Mouse (Mus musculus): ENCODE data around the gene Socs7.

Gene Socs7

DNA sequence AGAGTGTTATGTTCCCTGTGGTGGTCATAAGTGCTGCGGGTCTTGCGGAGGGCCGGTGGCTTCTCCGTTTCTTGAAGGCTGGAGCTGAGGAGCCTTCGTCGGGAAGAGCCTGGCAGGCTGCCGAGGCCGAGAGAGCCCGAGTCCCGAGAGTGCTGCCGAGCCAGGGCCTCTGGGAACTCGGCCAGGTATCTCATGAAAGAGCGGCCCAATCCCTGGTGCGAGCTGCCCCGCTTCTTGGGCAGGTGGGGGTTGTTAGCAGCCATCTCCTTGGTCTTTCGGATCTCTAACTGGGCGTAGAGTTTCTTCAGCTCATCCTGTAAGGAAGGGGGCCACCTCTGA is 23.4 kb upstream of the Socs7 start:
- in situ Hi-C loops (cut with MboI; ENCODE audit: unreplicated experiment in 2 of 2): no loop called here

DNA sequence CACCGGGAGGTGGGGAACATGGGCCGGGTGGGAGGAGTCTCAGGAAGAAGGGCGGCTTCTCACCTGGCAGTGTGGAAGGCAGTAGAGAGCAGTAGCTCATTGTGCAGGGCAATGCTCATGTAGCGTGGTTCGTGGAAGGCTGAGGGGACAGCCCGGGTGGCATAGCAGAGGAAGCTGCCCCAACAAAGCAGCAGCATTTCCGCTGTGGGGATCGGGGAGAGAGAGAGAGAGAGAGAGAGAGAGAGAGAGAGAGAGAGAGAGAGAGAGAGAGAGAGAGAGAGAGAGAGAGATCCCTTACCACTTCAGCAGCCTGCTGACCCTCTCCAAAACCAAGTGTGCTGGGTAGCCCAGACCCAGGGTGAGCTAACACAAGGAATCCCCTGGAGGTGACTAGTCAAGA is 19.2 kb upstream of the Socs7 start:
- in situ Hi-C loops (cut with MboI; ENCODE audit: unreplicated experiment in 2 of 2): no loop called here

DNA sequence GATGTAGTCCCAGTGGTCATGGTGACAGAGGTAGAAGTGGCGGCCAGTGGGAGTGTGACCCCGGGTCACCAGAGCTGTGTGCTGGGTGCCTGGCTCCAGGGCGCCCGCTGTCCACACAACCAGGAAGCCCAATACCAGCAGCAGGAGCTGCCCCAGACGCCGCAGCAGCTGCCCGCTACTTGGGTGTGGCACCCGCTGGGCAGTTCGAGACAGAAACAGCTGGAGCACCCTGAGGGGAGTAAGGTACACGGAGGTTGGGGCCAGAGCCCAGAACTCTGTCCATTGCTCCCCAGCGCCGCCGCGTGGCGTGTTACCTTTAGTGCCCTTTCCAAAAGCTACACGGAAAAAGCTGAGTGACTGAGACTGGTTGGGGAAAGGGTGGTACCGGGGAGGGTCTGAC is 18.7 kb upstream of the Socs7 start:
- in situ Hi-C loops (cut with MboI; ENCODE audit: unreplicated experiment in 2 of 2): no loop called here

DNA sequence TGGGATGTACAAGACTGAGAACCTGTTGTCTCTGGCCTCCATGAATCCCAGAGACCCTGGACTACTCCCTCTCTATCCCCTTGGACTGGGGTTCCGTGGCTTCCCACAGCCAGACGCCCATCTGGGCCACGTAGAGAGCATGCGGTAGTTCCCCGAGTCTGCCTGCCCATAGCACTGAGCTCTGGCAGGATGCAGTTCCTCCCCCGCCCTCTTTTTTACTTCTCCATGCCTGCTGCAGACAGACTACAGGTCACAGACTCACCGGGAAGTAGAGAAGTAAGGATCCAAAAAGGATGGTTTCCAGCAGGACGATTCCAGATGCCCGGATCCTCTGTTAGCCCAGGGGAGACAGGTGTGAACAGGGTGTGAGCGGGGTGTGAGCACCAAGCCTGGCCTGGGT is 16.9 kb upstream of the Socs7 start:
- in situ Hi-C loops (cut with MboI; ENCODE audit: unreplicated experiment in 2 of 2): no loop called here

DNA sequence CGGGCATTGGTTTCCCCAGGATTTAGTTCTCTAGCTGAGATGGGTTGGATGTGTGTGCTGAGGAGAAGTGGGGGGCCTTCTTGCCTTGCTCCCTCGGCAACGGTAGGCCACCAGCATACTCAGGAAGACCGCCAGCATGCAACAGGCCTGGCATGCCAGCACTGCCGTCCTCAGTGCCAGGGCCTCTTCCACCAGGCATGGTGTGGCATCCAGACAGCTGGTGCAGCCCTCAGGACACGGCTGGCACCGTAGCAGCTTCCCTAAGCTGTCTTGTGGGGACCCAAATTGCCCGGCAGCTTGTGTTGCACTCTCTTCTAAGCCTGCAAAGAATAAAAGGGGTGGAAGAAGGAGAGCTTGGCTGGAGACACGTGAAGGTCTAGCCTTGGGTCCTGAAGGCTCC is 16.0 kb upstream of the Socs7 start:
- in situ Hi-C loops (cut with MboI; ENCODE audit: unreplicated experiment in 2 of 2): no loop called here

DNA sequence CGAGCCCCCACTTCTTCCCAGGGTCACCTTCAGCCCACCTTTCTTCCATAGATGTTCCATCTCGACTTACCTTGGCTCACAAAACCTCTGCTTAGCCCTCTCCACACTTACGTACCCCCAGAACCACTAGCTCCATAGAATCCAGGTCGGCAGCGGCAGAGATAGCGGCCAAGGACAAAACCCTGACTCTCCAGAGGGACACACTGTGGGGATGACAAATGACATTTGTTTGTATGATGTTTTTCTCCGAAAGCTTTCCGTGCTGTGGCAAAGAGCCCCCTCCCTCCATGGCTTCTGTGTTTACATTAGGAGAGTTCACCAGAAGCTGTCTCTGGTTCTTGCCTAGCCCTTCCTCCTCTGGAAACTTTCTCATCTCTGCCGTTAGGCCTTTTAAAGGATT is 15.1 kb upstream of the Socs7 start:
- in situ Hi-C loops (cut with MboI; ENCODE audit: unreplicated experiment in 2 of 2): no loop called here

DNA sequence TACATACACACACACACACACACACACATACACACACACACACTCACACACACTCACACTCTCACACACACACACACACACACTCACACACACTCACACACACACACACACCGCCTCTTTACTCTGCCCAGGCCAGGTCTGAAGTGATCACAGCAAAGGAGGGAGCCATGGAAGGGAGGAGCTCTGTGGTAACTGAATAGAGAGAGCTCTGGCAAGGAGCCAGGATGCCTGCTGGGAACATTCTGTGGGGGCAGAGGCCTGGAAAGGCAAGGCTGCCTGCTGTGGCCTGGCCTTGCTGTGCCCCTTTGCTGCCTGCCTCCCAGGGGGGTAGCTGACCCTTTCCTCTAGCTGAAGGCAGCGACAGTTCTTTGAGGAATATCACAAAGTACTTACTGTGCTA is 12.3 kb upstream of the Socs7 start:
- in situ Hi-C loops (cut with MboI; ENCODE audit: unreplicated experiment in 2 of 2): no loop called here

DNA sequence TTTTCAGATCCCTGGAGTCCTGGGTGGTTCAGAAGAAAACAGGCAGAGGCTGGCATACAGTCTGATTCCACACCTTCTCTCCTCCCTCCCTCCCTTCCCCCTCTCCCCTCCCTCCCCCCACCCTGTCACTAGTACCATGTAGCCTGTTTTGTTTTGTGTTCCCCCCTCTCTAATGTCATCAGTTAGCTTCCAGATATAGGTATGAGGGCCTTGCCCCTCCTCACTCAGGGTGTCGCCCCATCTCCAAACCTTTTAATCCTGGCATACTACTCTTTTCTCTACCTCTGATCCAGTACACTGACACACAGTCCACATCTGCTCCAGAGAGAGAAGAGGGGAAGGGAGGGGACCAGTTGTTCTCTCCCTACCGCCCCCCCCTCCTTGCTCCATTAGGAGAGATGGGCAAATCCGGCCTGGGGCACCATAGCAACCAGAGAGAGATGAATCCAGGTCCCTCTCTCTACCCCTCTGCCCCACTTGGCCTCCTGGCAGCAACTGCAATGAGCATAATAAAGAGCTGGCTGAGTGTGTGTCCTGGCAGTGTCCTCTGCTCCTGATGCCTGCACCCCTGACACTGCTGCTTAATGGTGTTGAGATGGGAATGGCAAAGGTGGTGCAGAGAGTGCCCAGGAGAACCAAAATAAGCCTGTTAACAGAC is 10.2 kb upstream of the Socs7 start, which contains the start of gene Gpr179:
Gpr179 (minus strand) TSS at position 51 of the 658 bp plus-strand sequence.
- in situ Hi-C loops (cut with MboI; ENCODE audit: unreplicated experiment in 2 of 2): no loop called here

DNA sequence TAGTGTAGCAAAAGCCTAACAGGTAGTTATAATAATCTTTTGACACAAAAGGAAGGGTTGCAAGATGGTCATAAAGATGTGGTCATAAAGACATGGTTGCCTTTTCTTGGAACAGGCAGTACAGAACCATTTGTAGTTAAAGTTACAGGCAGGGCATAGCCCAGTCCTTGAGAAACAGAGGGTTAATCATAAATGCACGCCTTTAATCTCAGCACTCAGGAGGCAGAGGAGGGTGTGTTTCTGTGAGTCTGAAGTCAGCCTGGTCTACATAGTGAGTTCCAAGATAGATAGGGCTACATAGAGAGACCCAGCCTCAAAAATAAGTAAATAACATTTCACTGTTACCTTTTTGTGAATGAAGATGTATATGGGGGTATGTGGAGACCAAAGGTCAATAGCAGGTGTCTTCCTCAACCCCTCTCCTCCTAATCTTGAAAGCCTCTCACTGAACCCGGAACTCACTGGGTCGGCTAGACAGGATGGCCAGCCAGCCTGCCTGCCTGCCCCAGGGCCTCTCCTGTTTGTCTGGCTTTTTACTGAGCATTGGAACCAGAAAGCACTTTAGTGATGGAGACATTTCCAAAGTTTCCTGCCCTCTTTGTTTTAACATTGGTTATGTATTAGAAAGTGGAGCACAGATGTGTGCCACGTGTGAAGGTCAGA is 9.3 kb upstream of the Socs7 start:
- in situ Hi-C loops (cut with MboI; ENCODE audit: unreplicated experiment in 2 of 2): no loop called here

DNA sequence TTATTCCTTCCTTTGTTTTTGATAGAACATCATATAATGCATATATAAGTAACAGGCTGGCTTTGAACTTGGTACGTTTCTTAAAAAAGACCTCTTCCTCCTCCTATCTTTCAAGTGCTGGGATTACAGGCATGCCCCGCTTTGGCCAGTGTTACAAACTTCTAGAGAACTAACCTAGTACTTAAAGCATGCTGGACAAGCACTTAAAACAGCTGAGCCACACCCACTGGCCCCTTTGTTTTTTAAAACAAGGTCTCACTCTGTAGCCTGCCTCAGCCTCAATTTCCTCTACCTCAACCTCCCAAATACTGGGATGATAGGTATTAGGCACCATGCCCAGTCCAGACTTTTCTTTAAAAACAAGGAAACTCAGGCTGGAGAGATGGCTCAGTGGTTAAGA is 7.7 kb upstream of the Socs7 start:
- in situ Hi-C loops (cut with MboI; ENCODE audit: unreplicated experiment in 2 of 2): loop anchor here (5.0 kb wide), 3 partner anchors 43 to 268 kb away; no protein-coding TSS in a partner anchor

DNA sequence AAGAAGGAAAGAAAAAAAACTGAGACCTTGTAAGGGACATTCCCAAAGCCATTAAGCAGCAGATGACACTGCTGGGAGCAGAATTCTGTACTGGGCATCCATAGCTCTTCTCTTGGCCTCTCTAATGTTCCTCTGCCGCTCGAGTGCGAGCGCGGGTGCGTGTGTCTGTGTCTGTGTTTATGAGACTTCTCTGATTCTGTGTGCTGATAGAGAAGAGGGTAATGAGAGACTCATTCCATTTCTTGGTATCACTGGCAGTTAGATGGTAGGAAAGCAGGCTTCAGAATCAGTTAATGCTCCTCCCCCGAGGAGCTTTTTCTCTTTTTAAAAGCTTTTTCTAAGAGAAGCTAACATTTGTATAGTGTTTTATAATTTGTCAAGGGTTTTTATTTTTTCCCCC is 7.1 kb upstream of the Socs7 start:
- in situ Hi-C loops (cut with MboI; ENCODE audit: unreplicated experiment in 2 of 2): loop anchor here (5.0 kb wide), 3 partner anchors 42 to 267 kb away; no protein-coding TSS in a partner anchor

DNA sequence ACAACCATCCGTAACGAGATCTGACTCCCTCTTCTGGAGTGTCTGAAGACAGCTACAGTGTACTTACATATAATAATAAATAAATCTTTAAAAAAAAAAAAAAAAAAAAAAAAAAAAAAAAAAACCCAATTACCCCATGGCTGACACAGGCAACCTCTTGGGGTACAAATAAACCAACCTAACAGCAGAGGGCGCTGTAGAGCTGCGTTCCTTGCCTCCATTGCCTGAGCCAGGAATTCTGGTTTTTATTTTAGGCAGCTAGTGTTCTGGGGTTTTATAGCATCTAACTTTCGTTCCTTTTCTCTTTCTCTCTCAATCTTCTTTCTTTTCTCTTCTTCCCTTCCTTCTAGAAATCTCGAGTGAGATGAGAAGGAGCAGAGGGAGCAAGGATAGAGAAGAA is 4.7 kb upstream of the Socs7 start:
- in situ Hi-C loops (cut with MboI; ENCODE audit: unreplicated experiment in 2 of 2): loop anchor here (5.0 kb wide), 3 partner anchors 40 to 265 kb away; no protein-coding TSS in a partner anchor

DNA sequence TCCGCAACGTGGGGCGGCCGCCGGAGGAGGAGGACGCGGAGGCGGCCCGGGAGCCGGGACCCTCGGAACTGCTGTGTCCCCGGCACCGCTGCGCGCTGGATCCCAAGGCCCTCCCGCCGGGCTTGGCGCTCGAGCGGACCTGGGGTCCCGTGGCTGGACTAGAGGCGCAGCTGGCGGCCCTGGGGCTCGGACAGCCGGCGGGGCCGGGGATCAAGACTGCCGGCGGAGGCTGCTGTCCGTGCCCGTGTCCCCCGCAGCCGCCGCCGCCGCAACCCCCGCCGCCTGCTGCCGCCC is 245 bp downstream of the Socs7 start:
- in situ Hi-C loops (cut with MboI; ENCODE audit: unreplicated experiment in 2 of 2): loop anchor here (5.0 kb wide), 1 partner anchor 110 kb away; no protein-coding TSS in a partner anchor

DNA sequence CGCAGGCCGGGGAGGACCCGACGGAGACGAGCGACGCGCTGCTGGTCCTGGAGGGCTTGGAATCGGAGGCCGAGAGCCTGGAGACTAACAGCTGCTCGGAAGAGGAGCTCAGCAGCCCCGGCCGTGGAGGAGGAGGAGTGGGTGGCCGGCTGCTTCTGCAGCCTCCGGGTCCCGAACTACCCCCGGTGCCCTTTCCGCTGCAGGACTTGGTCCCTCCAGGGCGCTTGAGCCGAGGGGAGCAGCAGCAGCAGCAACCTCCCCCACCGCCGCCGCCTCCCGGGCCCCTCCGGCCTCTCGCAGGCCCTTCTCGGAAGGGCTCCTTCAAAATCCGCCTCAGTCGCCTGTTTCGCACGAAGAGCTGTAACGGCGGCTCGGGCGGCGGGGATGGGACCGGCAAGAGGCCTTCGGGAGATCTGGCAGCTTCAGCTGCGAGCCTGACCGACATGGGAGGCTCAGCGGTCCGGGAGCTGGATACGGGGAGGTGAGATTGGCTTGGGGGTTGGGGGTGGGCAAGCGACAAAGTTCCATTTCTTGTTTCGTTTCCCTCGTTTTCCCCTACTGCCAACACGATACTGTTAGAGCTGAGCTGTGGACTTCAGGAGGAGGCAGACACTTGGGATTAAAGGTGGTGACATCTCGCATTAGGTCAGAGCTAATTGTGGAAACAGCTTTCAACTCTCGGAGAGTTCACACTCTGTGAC is 742 bp downstream of the Socs7 start:
- in situ Hi-C loops (cut with MboI; ENCODE audit: unreplicated experiment in 2 of 2): loop anchor here (5.0 kb wide), 1 partner anchor 109 kb away; no protein-coding TSS in a partner anchor

DNA sequence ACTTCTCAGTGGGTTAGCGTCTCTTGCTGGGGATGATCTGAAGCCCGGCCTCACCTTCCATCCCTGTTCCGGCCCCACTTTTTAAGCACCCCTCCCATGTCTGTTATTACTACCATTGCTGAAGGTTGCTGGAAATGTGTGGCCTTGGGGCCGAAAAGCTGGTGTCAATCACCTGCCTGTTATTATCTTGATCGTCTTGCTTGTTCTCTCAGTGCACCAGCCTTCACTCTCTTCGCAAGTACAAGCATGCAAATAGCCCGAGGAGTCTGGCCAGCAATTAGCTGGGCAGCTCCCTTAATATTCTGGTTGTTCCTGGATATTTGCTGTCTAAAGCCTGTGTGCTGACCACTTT is 1.3 kb downstream of the Socs7 start:
- in situ Hi-C loops (cut with MboI; ENCODE audit: unreplicated experiment in 2 of 2): loop anchor here (5.0 kb wide), 1 partner anchor 109 kb away; no protein-coding TSS in a partner anchor

DNA sequence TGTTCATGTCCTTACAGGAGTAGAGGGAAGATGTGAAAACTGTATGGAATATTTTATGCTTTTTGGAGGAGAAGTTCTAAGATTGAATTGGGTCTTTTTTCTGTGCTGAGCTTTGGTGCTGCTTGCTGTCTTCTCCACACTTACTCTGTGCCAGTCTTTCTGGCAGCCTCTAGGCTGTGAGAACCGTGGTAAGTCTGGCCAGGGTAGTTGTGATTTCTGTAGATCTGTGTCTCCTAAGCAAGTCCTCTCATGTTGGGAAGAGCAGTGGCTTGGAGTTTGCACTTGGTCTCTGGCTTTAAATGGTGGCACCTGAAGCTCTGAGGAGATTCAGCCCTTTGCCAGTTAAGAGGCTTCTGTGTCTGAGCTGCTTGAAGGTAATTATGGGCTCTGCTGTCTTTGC is 3.2 kb downstream of the Socs7 start:
- in situ Hi-C loops (cut with MboI; ENCODE audit: unreplicated experiment in 2 of 2): no loop called here

DNA sequence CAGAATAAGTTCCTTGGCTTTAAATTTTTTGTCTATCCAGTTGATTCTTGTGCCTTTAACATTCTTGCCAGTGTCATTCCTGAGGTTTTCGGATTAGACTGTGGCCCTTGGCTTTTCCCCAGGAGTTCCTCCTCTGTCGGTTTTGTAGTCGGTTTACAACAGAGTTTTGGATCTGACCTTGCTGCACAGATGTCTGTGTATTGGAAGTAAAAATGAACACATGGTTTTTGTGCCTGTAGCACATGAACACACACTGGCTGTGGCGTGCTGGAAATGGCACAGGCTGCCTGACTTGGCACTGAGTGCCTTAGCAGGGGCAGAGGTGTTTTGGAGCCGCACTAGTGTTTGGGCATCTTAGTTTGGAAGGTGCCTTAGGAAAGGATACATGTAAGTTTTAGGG is 6.2 kb downstream of the Socs7 start:
- in situ Hi-C loops (cut with MboI; ENCODE audit: unreplicated experiment in 2 of 2): no loop called here

DNA sequence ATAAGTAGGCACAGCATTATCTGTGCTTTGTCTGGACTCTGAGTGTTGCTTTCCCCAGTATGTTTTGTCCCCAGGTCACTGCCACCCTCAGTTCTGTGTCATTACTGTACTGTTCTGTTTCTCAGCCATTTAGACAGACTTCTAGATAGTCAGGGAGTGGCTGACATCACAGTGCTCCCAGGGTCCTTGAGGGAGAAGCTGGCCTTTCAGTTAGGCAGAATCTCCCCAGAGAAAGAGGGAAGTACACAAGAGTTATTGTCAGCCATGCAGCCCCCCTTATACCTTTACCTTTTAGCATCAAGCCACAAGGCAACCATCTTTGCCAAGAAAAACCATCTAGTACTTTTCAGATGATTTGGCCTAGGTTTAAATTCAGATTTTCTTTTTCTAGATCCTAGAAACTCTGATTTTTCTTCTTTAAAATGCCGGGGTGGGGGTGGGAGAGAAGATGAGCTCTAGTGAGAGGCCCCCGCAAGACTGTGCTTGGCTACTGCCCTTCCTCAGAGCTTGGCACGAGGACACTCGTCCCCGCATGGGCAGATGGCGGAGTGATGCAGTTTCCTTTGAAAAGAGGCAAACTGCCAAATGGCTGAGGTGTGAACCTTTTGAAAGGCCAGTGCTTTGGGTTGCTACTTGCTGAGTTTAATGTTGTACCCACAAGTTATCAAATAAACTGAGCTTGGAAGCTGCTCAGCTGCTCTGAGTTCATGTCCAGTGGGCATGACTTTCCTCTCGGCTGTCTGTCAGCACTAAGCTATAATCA is 8.2 kb downstream of the Socs7 start:
- in situ Hi-C loops (cut with MboI; ENCODE audit: unreplicated experiment in 2 of 2): no loop called here

DNA sequence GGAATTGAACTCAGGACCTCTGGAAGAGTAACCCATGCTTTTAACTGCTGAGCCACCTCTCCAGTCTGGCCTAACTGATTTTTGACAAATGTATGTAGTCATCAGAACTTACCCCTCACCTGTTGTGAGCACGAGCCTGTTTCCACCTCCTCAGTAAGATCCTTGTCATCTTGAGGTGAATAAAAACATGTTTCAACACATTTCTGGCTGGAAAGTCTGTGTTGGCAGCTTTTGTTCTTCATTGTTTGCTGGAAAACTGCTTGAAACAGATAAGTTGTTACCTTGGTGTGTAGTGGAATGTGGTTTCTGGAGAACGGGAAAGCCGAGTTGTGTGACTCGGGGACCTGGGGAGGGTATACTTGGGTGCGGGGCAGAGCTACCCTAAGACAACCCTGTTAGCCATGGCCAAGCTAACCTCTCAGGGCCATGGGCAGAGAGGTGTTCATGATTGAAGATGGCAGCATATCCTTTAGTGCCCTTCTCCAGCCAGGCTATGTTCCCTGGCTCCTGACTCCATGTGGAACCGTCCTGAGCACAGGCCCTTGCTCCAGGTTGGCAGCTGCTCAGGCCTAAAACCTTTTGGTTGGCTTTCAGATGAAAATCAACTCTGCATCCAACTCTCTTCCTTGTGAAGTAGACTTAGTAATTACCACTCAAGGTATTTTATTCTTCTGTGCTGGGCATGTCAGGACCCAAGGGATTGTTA is 10.0 kb downstream of the Socs7 start:
- in situ Hi-C loops (cut with MboI; ENCODE audit: unreplicated experiment in 2 of 2): no loop called here

DNA sequence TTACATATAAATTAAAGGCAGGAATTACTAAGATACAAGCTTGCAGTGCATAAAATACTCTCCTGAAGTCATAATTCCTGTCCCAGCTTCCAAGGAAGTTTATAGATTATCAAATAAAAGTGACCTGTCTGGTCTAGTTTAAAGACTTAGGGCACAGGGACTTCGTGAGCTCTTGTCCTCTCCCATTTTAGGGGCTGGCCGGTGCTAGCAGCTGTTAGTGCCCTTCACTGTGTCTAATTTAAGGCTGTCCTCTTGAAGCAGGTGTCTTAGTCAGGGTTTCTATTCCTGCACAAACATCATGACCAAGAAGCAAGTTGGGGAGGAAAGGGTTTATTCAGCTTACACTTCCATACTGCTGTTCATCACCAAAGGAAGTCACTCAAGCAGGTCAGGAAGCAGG is 11.1 kb downstream of the Socs7 start:
- in situ Hi-C loops (cut with MboI; ENCODE audit: unreplicated experiment in 2 of 2): no loop called here

DNA sequence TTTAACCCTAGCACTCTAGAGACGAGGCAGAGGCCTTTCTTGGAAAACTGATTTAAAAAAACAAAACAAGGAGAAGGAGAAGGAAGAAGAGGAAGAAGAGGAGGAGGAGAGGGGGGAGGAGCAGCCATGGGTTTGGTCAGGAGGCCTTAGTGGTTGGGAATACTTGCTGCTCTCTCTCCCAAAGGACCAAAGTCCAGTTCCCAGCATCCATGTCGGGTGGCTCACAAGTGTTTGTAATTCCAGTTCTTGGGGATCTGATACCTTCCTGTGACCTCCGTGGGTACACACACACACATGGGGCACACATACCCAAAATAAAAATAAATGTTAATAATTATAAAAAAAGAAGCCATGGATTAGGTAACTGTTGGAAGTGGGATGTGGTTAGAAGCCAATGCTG is 17.7 kb downstream of the Socs7 start:
- in situ Hi-C loops (cut with MboI; ENCODE audit: unreplicated experiment in 2 of 2): no loop called here

Measured in v-Abl transformed pro-B cells (cell line).